Mouse (Mus musculus) CH12.LX (cell line): ENCODE results near the gene March8. TPM values are rescaled to one million over a fixed set of nuclear protein-coding genes. Genes with fewer than 3 reads are reported as not detected.

Source experiments
- DNase-seq: peaks from one replicate; pipeline ENCODE4 v3.0.0-alpha.2; 2013; ENCODE audit errors: extremely low read depth
- H3K27ac ChIP-seq: 2 replicates; pipeline ENCODE4 v1.5.1; 2012; ENCODE audit warnings: low read depth, mild to moderate bottlenecking, control low read depth, moderate library complexity; ENCODE audit not compliant: insufficient read depth
- H3K27me3 ChIP-seq: replicated peaks from 2 replicates; pipeline ENCODE3; 2012; ENCODE audit warnings: inconsistent platforms
- H3K36me3 ChIP-seq, 2 experiments: replicated peaks in 1 of 2; 2 replicates each; pipeline versions ENCODE3 to v1.6.1; 2012; ENCODE audit warnings: inconsistent platforms in 1 of 2, low read length in 1 of 2, mild to moderate bottlenecking in 1 of 2, mixed read lengths in 1 of 2, moderate library complexity in 1 of 2; ENCODE audit not compliant: control insufficient read depth in 1 of 2, insufficient read depth in 1 of 2
- H3K4me1 ChIP-seq, 2 experiments: 2 replicates each; pipeline ENCODE4 v1.6.1; 2012; ENCODE audit warnings: inconsistent platforms in 1 of 2, moderate library complexity in 1 of 2; ENCODE audit not compliant: insufficient read depth in 2 of 2, control insufficient read depth in 1 of 2
- H3K4me2 ChIP-seq: 2 replicates; pipeline ENCODE4 v1.6.1; 2012; ENCODE audit warnings: low read depth, mild to moderate bottlenecking, control low read depth; ENCODE audit not compliant: poor library complexity, insufficient read depth, severe bottlenecking
- H3K4me3 ChIP-seq, 3 experiments: fragments of 150-350 bp in 1 of 3; sonication (generic) in 1 of 3; replicated peaks in 1 of 3; 2 replicates each; pipeline versions ENCODE3 to v1.5.1; 2011 to 2012; ENCODE audit warnings: low read depth in 2 of 3, low read length in 2 of 3, mild to moderate bottlenecking in 2 of 3, moderate library complexity in 2 of 3, control low read depth in 1 of 3, improper control_type of control experiment in 1 of 3, inconsistent platforms in 1 of 3, mixed read lengths in 1 of 3; ENCODE audit not compliant: poor library complexity in 1 of 3
- H3K79me2 ChIP-seq: replicated peaks from 2 replicates; pipeline ENCODE4 v1.6.1; 2012; ENCODE audit warnings: mild to moderate bottlenecking, moderate library complexity; ENCODE audit not compliant: control insufficient read depth, poor library complexity, insufficient read depth, severe bottlenecking; ENCODE audit errors: extremely low read depth
- H3K9ac ChIP-seq: 2 replicates; pipeline ENCODE4 v1.6.1; 2012; ENCODE audit warnings: low read depth, mild to moderate bottlenecking, control low read depth, moderate library complexity; ENCODE audit not compliant: insufficient read depth
- H3K9me3 ChIP-seq: replicated peaks from 2 replicates; pipeline ENCODE3; 2012; ENCODE audit warnings: low read length, inconsistent platforms, mixed read lengths
- BHLHE40 ChIP-seq: IDR thresholded peaks from 2 replicates; pipeline ENCODE4 v1.6.1; 2011; ENCODE audit warnings: mild to moderate bottlenecking, low read depth, low read length, improper control_type of control experiment
- CHD1 ChIP-seq: IDR thresholded peaks from 2 replicates; pipeline ENCODE4 v1.6.1; 2012; ENCODE audit warnings: low read depth, low read length, improper control_type of control experiment, inconsistent platforms
- CTCF ChIP-seq, 2 experiments: IDR thresholded peaks in 1 of 2; conservative IDR thresholded peaks in 1 of 2; 2 replicates each; pipeline ENCODE4 v1.5.1; 2011 to 2012; ENCODE audit warnings: low read depth in 2 of 2, low read length in 2 of 2, improper control_type of control experiment in 1 of 2, inconsistent platforms in 1 of 2, mild to moderate bottlenecking in 1 of 2, moderate library complexity in 1 of 2
- E2F4 ChIP-seq: IDR thresholded peaks from 2 replicates; pipeline ENCODE4 v1.6.1; 2011; ENCODE audit warnings: low read depth, low read length, improper control_type of control experiment; ENCODE audit not compliant: insufficient replicate concordance
- ELF1 ChIP-seq: IDR thresholded peaks from 2 replicates; pipeline ENCODE4 v1.6.1; 2014; ENCODE audit warnings: low read depth, mild to moderate bottlenecking, inconsistent platforms, low read length, improper control_type of control experiment
- ETS1 ChIP-seq: conservative IDR thresholded peaks from 2 replicates; pipeline ENCODE4 v1.6.1; 2012; ENCODE audit warnings: low read depth, mild to moderate bottlenecking, inconsistent platforms, low read length, improper control_type of control experiment, moderate library complexity
- HCFC1 ChIP-seq: IDR thresholded peaks from 2 replicates; pipeline ENCODE4 v1.6.1; 2012; ENCODE audit warnings: low read depth, mild to moderate bottlenecking, inconsistent platforms, low read length, improper control_type of control experiment
- IRF4 ChIP-seq: IDR thresholded peaks from 2 replicates; pipeline ENCODE4 v1.6.1; 2014; ENCODE audit warnings: low read depth, mild to moderate bottlenecking, inconsistent platforms, low read length, improper control_type of control experiment
- JUND ChIP-seq: conservative IDR thresholded peaks from 2 replicates; pipeline ENCODE4 v1.6.1; 2011; ENCODE audit warnings: low read depth, low read length, improper control_type of control experiment
- KAT2A ChIP-seq: IDR thresholded peaks from 2 replicates; pipeline ENCODE4 v1.6.1; 2012; ENCODE audit warnings: low read length, improper control_type of control experiment, inconsistent platforms; ENCODE audit not compliant: insufficient replicate concordance
- MAZ ChIP-seq: IDR thresholded peaks from 2 replicates; pipeline ENCODE4 v1.6.1; 2012; ENCODE audit warnings: low read depth, mild to moderate bottlenecking, inconsistent platforms, low read length, improper control_type of control experiment, moderate library complexity
- MEF2A ChIP-seq: IDR thresholded peaks from 2 replicates; pipeline ENCODE4 v1.6.1; 2014; ENCODE audit warnings: low read depth, mild to moderate bottlenecking, inconsistent platforms, low read length, improper control_type of control experiment, borderline replicate concordance
- MYC ChIP-seq: IDR thresholded peaks from 2 replicates; pipeline ENCODE4 v1.6.1; 2011; ENCODE audit warnings: low read depth, mild to moderate bottlenecking, improper control_type of control experiment, low read length
- NELFE ChIP-seq: IDR thresholded peaks from 2 replicates; pipeline ENCODE4 v1.6.1; 2011; ENCODE audit warnings: low read depth, low read length, improper control_type of control experiment
- NRF1 ChIP-seq: IDR thresholded peaks from 2 replicates; pipeline ENCODE4 v1.6.1; 2014; ENCODE audit warnings: low read depth, mild to moderate bottlenecking, inconsistent platforms, low read length, improper control_type of control experiment, moderate library complexity
- RAD21 ChIP-seq: IDR thresholded peaks from 2 replicates; pipeline ENCODE4 v1.6.1; 2011; ENCODE audit warnings: low read depth, mild to moderate bottlenecking, low read length, improper control_type of control experiment, moderate library complexity
- SIN3A ChIP-seq: IDR thresholded peaks from 2 replicates; pipeline ENCODE4 v1.6.1; 2012; ENCODE audit warnings: low read length, improper control_type of control experiment, inconsistent platforms
- TBP ChIP-seq: conservative IDR thresholded peaks from 2 replicates; pipeline ENCODE4 v1.6.1; 2011; ENCODE audit warnings: low read depth, low read length, improper control_type of control experiment
- TCF12 ChIP-seq: IDR thresholded peaks from 2 replicates; pipeline ENCODE4 v1.6.1; 2014; ENCODE audit warnings: low read depth, mild to moderate bottlenecking, inconsistent platforms, low read length, improper control_type of control experiment
- UBTF ChIP-seq: IDR thresholded peaks from 2 replicates; pipeline ENCODE4 v1.6.1; 2012; ENCODE audit warnings: low read depth, mild to moderate bottlenecking, inconsistent platforms, low read length, improper control_type of control experiment, moderate library complexity
- USF1 ChIP-seq: IDR thresholded peaks from 2 replicates; pipeline ENCODE4 v1.6.1; 2014; ENCODE audit warnings: low read depth, mild to moderate bottlenecking, inconsistent platforms, low read length, improper control_type of control experiment
- ZC3H11A ChIP-seq: IDR thresholded peaks from 2 replicates; pipeline ENCODE4 v1.6.1; 2012; ENCODE audit warnings: low read depth, mild to moderate bottlenecking, inconsistent platforms, low read length, improper control_type of control experiment
- ZKSCAN1 ChIP-seq: IDR thresholded peaks from 2 replicates; pipeline ENCODE4 v1.6.1; 2012; ENCODE audit warnings: low read depth, inconsistent platforms, low read length, improper control_type of control experiment, borderline replicate concordance
- ZMIZ1 ChIP-seq: IDR thresholded peaks from 2 replicates; pipeline ENCODE4 v1.6.1; 2012; ENCODE audit warnings: low read depth, mild to moderate bottlenecking, inconsistent platforms, low read length, improper control_type of control experiment
- ZNF384 ChIP-seq: IDR thresholded peaks from 2 replicates; pipeline ENCODE4 v1.6.1; 2012; ENCODE audit warnings: low read depth, low read length, improper control_type of control experiment, inconsistent platforms
- dilution Hi-C: fragments of 300-500 bp; cut with MboI; formaldehyde crosslinking; loops from 2 replicates; pipeline ENCODE4 v1.14.3; 2020; ENCODE audit warnings: low sequenced_read_pairs; ENCODE audit not compliant: extremely low pct_unique_long_range_greater_than_20kb, extremely low pct_ligation_motif_present
- in situ Hi-C: fragments of 300-500 bp; cut with MboI; formaldehyde crosslinking; loops from 3 replicates; pipeline ENCODE4 v1.14.3; 2019; ENCODE audit warnings: low sequenced_read_pairs, low pct_ligation_motif_present, low pct_unique_long_range_greater_than_20kb, mixed read lengths
- polyA plus RNA-seq: library from polyadenylated mRNA; unstranded; fragments of >175 nt; gene quantifications from 2 replicates; pipeline ENCODE4 v1.2.1, GENCODE M21; 2012; ENCODE audit warnings: low read depth; ENCODE audit not compliant: insufficient read length
- total RNA-seq, 2 experiments: library from RNA; depleted of rRNA; stranded (reverse); fragments of 300-350 nt in 1 of 2; fragments of >200 nt in 1 of 2; gene quantifications; 2 replicates each; pipeline ENCODE4 v1.2.3; 2012 to 2014

March8 gene
- total and polyA plus RNA-seq, 3 experiments, result 4.9 to 7.8 (median 4.9) TPM

DNA sequence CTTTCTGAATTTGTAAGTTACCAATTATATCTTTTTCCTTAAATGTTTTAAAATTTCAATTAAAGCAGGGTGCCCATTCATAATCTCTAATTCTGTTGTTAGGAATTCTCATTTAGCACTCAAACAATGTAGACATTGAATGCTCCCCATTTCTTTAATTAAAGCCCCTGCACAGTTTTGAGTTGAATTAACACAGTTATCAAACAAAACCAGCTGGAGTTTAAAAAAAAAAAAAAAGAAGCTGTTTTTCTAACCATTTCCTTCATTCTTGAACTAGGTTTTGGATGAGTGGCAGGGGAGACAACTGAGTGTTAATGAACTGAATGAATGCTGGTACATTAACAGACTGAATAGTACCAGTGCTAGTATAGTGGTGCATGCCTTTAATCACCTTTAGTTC, 51.7 kb downstream of the March8 start:
- DNase-seq, result no peak
- no peak overlapping the region for H3K4me3 ChIP-seq
- no peak overlapping the region for H3K27ac ChIP-seq
- H3K4me2 ChIP-seq, result no peak overlapping the region
- no peaks in the 10 kb centered on the region for H3K36me3 ChIP-seq
- H3K9me3 ChIP-seq, result no peaks in the 10 kb centered on the region
- in situ Hi-C loops (no loop called here), dilution Hi-C loops (no loop called here)
- no peaks in the 10 kb centered on the region for H3K79me2 ChIP-seq
- H3K9ac ChIP-seq, result no peak overlapping the region
- TF ChIP-seq RAD21 (no peak), MAZ (no peak), MYC (no peak), USF1 (no peak), SIN3A (no peak), ZC3H11A (no peak), KAT2A (no peak), ZNF384 (no peak), TCF12 (no peak)
- TF ChIP-seq, all 38 proteins: peak for 0
- peaks cover 0 to 15% of the 10 kb centered on the region in 2 experiments; a peak in 2 of 4 replicates for H3K4me1 ChIP-seq
- no peaks in the 10 kb centered on the region for H3K27me3 ChIP-seq

DNA sequence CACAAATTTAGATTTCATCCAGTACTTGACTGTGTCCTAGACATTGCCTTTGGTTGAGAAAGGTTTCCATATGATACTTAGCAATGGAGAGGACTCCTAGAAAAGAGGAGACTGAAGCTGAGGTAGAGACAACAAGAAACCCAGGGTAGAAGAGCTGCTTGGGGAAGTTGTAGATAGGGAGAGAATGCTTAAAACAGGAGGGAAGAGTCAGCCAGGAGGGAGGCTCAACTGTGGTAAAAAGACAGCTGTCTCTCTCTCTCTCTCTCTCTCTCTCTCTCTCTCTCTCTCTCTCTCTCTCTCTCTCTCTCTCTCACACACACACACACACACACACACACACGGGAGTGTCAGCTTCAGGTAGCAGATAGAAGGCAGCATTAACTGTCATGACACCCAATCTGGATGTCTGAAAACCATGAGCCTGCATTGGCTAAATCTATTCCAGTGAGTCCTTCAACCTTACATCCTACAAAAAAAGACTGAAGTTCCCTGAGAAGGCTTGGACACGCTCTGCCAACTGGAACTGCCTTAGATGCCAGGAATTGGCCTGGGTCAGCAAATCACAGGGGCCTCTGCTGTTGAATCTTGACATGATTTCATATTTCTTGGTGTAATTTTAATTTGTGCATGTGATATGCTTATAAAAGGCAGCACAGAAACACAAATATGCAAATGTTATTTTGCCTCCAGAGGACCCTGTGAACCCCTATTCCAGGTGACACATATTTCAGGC, 57.3 kb downstream of the March8 start:
- no peaks in the 10 kb centered on the region for H3K9me3 ChIP-seq
- no peaks in the 10 kb centered on the region for H3K36me3 ChIP-seq
- DNase-seq, result no peak
- no peak overlapping the region for H3K4me2 ChIP-seq
- no peaks in the 10 kb centered on the region for H3K27me3 ChIP-seq
- dilution Hi-C loops, result no loop called here
- H3K4me1 ChIP-seq, result peaks cover 0 to 5% of the 10 kb centered on the region in 2 experiments; a peak in 1 of 4 replicates
- no peak overlapping the region for H3K9ac ChIP-seq
- H3K4me3 ChIP-seq, result no peak overlapping the region
- TF ChIP-seq UBTF (no peak), E2F4 (no peak), MYC (no peak), NELFE (no peak), BHLHE40 (no peak), CTCF (conservative IDR thresholded peaks at IDR 0.05 in 1 of 2, IDR thresholded peaks at IDR 0.05 in 1 of 2; ENCODE audit: low read depth in 2 of 2, low read length in 2 of 2) (no peak), IRF4 (no peak), TCF12 (no peak), TBP (no peak), CHD1 (no peak), ZKSCAN1 (no peak), MEF2A (no peak), ZNF384 (no peak), ELF1 (no peak), ETS1 (no peak), JUND (no peak), HCFC1 (no peak), NRF1 (no peak), ZMIZ1 (no peak)
- no peak overlapping the region for H3K27ac ChIP-seq
- no peaks in the 10 kb centered on the region for H3K79me2 ChIP-seq
- in situ Hi-C loops, result no loop called here
